Mouse (Mus musculus) ovary, postnatal 36 days (tissue): ENCODE data around the gene Ngef.

ENCODE experiments used
- DNase-seq: peaks from one replicate; pipeline ENCODE4 v3.0.0; 2022; ENCODE audit warnings: low spot score, mixed read lengths

The Ngef gene

DNA sequence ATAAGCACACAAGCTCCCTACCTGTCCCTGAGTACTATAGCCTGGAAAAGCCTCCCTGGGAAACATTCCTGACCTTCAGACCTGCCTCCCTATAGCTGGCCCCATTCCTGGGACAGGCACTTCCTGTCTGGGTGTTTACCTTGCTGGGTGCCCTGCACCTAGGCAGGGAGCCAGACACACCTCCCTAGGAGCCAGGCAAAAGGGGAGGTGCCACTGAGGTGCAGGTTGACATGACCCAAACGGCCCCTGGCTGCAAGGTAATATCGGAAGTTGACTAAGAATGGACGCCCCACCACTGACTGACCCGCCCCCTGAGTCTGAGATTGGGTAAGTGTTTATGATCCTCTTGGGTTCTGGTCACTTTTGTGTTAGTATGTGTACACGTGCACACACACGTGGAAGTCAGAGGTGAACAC is at the start of gene Ngef:
Gene Ngef, minus strand, starts transcription at position 71 of the 416 bp plus-strand sequence.
- DNase-seq, result peak; percentile 54

DNA sequence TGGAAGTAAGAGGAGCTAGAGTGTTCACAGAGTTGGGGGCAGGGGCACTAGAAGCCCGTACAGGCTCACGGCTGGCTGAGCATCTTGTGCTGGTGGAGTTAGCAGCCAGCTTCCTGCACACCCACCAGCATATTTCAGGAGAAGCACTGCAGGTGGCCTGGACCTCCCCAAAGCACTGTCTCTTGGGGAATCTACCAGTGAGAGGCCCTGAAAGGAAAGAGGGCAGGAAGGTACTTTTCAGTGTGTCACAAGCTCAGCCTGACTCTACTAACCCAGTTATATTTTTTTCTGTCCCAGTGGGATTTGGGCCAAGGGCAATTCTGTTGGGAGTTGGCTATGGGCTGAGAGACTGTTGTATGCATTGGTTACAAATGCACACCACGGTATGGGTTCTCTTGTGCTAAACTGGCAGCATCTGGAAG is 48.2 kb upstream of the Ngef start:
- DNase-seq, result no peak

DNA sequence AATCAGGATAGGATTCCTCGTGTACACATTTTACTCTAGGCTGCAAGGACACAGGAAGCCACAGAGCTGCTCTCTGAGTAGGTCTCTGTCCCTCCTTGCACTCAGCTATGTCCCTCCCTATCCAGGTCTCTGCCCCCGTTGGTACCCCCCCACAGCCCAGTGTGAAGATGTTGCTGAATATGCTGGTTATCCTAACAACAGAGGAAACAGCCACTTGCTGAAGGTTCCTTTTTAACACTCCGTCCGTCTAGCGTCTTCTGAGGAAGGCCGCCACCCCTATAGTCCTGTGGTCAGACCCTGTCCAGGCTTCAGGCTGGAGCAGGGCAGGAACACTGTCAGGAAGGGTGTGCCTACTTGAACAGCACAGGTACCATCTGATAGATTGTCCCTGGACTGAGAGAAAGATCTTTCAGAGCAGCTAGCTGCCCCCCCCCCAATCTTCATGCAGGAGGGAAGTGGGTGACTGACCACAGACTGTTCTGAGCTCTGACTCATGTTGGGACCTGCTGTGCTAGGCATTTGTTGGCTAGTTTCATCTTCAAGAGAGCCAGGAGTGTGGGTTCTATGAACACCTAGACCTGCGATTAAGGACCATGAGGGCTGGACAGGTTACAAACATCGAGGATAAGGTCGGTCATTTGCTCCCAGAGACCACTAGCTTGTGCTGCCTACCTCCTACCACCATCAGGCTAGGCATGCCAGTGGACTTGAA is 47.6 kb upstream of the Ngef start:
- DNase-seq, result no peak

DNA sequence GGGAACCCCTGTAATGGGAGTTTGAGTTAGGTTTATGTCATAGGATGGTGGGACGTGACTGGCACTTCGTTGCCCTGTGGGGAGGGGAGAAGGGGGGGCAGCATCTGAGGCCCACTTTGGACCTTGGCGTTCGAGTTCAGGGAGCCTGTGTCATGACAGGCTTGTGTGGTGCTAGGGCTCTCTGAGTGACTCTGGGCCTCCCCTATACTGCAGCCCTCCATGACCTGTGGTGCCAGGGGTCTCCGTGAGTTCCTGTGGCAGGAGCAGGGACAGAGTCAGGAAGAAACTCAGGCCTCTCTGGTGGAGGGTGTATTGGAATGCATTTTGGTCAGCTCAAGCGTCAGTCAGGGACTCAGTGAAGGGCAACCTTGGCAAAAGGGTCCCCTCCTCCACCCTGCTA is 47.0 kb upstream of the Ngef start:
- no peak for DNase-seq

DNA sequence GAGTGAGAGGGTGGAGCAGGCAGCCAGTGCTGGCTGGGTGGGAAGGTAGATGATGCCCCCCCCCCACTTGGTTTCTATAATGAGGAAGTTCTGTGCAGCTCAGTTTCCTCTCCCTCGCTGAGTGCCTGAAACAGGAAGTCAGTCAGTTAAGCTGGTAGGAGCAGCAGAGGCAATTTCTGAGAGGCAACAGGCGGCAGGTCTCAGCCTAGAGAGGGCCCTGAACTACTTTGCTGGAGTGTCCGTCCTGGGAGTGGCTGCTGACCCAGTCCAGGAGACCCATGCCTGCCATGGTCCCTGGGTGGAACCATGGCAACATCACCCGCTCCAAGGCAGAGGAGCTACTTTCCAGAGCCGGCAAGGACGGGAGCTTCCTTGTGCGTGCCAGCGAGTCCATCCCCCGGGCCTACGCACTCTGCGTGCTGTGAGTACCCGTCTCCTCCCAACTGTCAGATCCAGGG is 46.6 kb upstream of the Ngef start, which contains the start of gene Inpp5d:
Gene Inpp5d, plus strand, starts transcription at position 102 of the 458 bp plus-strand sequence.
- no peak for DNase-seq

DNA sequence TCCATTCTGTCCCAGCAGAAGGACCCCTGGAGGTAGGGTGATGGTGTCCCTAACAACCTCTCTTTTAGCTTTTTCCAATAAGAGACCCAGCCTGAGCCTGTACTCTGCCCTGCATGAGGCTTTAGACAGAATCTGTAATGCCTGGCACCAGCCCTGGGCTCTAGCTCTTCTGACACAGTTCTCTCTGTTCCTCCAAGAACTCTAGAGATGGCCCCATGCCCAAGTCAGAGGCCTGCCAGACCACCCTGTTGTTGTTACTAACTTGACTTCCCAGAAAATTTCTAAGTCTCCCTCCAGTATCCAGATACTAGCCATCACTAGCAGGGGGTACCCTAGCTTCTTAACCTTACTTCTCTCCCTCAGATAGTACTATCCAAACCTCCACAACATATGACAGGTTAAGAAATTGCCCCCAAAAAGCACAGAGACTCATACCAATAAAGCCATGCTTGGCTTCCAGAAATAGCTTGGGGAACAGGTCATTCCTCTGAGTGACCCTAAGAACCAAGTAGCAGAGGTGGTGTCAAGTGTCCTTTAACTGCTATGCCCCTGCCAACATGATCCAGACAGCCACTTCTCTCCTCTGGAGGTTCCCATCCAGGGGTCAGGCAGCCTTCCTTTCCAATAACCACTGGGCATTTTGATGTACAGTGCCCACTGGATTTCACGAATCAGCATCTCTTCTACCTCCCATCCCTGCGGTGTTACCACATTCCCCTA is 41.1 kb upstream of the Ngef start:
- no peak for DNase-seq

DNA sequence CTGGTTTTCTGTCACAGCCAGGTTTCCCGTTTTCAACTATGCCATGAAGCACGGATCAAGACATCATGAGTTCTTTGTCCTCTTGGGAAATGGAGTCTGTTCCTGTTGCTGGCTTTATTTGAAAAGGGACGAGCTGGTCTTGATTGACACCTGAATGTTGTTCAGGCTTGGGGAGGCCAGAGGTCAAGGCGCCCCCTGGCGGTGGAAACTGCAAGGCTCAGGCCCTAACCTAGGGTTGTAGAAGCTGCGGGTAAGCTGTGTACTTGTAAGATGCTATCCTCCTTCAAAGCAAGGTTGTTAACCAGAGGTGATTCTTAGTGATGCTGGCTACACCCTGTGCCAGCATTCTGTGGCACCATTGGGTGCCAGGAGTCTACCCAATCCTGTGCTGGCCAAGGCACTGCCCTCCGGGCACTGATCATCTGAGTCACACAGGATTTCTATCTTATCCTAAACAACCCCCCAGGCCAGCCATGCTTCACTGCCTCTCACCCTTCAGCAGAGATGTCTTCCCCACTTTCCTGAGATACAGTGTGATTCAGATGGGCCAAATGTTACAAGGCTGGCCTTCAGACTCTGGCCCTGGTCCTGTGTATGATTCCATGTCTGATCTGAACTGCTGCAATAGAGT is 34.9 kb upstream of the Ngef start:
- DNase-seq, result peak; percentile 55

DNA sequence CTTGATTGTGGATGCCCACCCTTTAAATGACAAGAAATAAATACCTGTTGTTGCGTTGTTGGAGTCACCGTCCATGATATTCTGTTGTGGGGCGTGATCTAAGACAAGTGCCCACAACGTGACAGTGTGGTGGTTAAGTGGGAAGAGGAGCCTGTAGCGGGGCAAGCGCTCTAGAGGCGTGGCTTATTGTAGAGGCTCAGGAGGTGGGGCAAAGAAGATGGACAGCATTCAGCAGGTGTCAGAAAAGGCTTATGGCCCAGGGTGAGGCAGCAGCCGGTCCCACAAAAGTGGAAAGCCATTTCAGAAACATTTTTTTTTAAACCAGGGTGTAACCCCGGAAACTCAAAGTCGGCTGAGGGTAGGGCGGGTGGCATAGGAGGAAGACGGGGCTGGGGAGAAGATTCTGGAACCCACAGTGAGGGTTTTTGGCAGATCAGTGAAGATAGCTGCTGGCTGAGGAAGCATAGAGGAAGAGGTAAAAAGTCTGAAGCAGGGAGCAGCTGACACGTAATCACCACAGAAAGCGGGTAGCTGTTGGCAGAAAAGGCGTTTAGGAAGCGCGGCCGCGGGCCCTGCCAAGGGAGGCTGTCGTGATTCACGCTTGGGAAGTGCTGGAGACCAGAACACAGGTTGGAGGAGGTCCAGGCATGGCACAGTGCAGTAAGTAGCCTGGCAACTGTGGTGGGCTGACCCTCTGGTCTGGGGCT is 33.9 kb upstream of the Ngef start:
- peak; percentile 40 for DNase-seq

DNA sequence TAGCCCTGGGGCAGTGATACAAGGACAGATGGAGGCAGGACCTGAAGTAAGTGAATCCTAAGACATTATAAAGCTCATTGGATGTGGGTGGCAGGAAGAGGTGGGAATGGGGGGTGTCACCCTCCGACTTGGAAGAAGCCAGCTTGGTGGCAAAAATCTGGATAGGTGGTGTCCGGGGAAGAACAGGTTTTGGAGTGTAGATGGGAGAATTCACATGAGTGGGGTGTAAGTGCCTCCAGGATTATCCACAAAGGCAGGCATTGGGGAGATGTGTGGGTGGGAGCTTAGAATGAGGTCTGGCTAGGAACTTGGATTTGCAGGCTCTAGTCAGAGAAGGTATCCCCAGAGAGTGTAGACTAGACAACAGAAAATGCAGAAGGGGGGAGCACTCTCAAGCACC is 31.6 kb upstream of the Ngef start:
- DNase-seq, result no peak

DNA sequence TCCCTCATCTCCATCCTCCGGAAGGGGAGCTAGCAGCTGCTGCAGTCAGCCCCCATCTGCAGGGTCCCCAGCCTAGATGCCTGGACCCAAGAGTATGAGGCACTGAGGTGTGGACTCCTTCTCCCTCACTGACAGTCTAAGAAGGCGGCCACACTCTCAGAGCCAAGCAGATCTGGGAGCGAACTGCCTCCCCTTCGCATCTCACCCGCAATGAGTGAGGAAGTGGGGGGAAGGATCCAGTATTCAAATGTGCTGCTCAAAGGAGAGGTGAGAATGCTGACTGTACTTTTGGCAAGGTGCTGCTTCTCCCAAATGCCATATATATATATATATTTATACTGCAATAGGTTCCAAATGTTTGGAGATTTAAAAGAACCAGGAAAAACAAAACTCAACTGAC is 29.7 kb upstream of the Ngef start:
- DNase-seq, result no peak

DNA sequence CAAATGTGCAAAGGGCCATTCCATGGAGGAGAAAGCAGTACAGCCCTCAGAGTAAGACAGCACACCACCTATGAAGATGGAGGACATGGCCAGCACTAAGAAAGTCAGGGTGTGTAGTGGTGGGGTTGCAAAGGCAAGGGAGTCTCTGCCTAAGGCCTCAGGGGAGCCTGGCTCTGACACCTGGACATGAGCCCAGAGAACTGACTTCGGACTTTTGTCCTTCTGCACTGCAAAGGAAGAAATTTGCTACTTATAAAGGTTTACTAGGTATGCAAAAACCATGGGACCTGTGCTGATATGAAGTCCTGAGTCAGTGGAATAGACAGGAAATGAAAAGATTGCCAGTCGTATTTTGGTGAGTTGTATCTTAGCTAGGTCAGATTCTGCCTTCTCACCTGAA is 28.1 kb upstream of the Ngef start:
- DNase-seq, result no peak

DNA sequence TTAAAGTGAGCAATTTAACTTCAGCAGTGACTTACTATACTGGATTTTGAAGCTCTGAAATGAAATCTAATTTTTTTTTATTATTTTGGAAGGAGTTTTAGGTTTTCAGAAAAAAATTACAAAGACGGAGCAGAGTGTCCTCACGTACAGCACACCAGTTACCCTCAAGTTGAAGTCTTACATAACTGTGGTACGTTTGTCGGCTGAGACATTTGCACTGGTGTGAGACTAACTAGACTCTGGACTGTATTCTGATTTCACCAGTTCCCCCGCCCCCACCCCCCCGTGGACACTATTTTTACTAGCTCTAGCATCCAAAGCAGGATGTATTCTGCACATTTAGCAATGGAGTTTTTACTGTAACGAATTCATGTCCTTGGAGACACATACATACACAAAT is 26.9 kb upstream of the Ngef start:
- no peak for DNase-seq

DNA sequence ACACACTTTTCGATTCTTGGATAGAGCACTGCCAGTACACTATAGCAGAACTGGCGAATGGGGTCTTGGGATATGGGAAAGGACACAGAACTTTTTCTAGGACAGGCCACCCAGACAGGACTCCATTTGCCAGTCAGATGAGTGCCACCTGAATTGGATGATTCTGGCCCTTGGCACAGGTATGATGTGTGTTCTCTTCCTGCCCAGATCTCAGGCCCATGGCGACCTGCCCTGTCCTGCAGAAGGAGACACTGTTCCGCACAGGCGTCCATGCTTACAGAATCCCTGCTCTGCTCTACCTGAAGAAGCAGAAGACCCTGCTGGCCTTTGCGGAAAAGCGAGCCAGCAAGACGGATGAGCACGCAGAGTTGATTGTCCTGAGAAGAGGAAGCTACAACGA is 21.0 kb upstream of the Ngef start:
- no peak for DNase-seq

DNA sequence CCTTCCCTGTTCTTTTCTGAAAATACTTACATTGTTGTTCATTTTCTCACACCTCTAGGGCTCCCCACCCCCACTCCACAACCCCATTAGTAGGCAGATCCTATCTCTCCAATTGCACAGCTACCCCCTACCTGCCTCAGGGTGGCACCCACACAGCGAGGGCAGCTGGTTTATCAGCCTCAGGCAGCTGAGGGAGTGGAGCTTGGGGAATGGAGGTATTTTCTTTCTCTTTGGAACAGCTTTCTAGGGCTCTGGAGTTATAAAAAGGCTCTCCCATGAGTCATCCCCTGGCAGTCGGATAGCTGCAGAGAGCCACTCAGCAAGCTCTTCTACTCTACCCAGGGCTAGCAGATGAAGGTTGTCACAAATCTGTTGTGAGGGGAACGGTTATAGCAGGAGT is 20.6 kb upstream of the Ngef start:
- no peak for DNase-seq

DNA sequence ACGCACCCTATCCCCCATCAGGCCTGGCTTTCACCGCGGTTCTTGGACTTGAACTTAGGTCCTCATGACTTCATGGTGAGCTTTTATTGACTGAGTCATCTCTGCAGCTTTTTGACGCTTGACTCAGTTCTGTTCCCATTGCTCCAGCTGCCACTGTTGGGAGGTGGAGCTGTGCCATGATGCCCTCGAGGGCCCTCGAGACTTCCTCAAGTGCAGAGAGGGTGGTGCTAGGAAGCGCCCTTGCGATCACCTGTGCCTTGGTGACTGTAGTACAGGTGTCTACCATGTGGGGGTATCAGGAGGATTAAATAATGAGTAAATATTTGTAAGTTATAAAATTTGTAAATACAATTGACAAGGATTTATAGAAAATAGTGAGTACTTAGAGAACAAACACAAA is 16.3 kb upstream of the Ngef start:
- no peak for DNase-seq

DNA sequence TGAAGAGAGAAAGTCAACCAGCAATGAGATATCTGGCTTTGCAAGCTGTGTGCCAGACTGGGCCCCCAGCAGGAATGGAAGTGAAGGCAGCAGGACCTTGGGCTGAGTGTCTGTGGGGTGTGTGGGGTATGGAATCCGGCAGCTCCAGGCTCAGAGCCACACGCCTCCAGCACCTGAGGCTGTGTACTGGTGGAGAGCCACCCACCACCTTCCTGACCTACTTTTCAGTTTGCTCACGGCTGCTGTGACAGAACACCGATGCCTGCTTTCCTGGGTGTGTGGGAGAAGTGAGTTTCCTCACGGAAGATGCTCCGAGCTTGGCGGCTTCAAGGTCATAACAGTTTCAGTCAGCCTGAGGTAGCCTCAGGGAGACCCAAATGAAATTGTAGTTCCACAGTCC is 15.5 kb upstream of the Ngef start:
- DNase-seq, result no peak

DNA sequence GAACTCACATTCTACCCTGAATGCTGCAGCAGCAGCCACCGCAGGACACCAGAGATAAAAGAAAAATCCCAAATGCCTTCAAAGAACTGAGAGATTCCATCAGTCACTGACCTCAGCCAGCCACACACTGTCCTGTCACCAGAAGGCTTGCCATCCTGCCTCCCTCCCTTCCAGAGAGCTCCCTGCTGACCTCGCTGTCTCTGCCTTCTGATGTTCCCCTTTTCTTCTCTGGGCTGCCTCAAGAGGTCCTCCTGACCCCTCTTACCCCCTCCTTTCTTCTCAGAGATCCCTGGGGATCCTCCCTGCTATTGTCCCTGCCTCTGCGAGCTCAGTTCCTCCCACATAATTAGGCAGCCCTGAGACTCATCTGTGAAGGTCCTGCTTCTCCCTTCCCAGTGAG is 7.2 kb upstream of the Ngef start:
- DNase-seq, result no peak

DNA sequence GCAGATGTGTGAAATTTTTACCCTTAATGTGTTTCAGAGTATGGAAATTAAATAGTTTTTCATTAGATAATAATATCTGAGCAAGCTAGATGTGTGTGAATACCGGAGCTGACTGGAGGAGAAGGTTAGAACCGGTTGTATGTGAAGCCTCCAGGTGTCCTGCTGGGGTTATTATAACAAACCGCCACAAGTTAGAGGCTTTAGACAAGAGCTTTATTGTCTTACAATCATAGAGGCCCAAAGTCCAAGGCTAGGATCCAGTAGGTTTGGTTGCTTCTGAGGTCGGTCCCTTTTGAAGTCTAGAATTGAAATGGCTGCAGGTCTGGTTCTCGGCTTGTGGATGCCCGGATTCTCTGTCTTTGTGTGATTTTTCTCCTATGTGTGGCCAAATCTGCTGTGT is 5.3 kb upstream of the Ngef start:
- no peak for DNase-seq

DNA sequence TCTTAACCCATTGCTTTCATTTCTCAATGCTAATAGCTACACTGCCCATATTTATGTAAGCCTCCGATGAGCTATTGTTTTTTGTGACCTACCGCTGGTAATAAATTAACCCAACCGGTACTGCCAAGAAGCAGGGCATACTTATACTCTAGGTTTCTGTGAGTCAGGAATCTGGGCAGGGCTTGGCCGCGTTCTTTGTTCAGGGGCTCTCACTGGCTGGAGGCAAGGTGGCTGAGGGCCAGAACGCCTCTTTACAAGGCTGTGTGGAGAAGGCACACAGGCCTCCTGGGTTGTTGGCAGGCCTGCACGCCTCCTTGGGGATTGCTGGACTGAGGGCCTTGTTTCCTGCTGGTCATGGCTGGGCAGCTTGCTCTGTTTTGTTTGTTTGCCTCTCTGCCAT is 1.1 kb upstream of the Ngef start:
- DNase-seq, result peak; percentile 72

DNA sequence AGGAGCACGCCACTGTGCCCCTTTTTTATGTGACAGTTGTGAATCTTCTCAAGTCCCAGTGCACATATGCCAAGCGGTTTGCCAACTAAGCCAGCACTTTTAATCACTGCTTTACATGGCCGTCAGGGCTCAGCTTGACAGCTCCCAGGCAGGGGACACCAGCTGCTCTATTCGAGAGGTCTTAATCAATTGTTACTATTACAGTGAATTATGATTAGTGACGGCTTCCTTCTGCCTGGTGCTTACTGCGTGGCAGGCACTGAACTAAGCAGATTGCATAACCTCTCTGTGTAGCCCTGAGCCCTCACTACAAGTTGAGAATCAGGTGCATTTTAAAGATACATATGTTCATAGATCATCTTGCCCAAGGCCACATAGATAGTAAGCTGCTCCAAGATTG is 683 bp upstream of the Ngef start:
- no peak for DNase-seq

DNA sequence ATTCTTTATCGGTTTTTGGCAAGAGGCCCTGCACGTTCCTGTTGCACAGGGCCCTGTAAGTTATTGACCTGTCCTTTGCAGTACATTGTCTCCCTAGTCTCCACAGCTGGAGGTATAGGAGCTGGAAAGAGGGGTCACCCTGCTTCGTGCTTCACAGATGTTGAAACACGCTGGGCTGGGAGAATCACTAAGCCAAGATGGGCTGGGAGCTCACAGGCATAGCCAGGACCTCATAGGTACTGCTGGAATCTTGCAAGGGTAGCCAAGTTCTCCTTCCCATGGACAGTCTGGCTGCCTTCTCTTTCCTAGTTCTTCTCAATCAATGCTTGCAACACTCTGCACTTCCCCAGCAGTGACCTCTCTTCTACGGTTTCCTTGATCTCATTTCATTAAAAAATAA is 409 bp downstream of the Ngef start:
- no peak for DNase-seq

DNA sequence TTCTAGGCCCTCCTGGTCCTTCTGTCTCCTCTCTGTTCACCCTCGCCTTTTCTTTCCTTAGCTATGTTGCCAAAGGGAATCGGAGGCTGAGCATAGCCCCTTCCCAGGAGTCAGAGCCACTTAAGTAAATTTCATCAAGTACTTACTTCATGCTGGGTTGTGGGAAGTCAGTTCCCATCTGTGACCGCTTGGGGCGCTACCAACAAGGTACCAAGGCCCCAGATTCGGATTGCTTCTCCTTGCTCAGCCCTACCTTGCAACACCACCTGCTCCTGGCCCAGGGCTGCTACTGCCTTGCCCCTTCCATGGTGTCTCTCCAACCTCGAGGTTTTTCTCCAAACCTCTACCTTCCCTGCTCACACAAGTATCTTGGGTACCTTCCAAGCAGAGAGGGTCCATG is 5.3 kb downstream of the Ngef start:
- no peak for DNase-seq

DNA sequence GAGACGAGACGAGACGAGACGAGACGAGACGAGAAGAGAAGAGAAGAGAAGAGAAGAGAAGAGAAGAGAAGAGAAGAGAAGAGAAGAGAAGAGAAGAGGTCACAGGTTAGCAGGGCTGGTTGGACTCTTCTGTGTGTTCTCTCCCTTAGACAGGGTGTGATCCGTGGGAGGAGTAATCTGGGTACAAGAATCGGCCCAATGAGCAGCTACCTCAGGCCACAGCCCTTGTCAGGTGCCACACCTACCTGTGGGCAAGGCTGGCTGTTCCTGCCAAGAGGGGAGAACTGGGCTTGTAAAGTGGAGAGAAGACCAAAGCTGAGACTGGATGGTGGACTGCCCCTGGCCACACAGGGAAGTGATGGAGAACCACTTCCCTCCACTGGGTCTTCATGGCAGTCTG is 7.9 kb downstream of the Ngef start:
- no peak for DNase-seq
